14 mouse cellular contexts compared by ENCODE assay signal in the genomic region with DNA sequence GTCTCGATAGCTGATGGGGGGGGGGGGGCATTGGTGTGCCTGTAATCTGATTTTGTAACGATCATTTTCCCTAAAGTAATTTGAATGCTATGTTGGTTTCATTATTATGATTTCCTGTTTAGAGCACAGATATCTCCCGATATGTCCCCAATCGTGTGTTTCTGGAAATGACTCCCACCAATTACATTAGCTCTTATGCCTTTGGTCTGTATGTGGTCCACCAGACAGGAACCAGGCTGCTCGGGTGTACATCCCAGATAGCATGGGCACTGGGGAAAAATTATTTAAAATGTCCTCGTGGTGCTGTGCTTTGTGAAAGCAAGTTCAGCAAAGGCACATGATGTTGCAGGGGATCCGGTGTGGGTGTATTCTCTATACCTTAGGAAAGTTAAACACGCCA.
"Had no signal": no experiment of that assay in that cellular context is flagged by ENCODE, and none has a peak within 500 bp of the region (broad histone marks: within the 10 kb centered on the region; RNA-seq: fewer than 3 reads in every experiment).

No protein-coding gene starts in this region.

- H3K9me3 ChIP-seq: limb, embryonic 13.5 days; liver, embryonic 13.5 days; midbrain, embryonic 13.5 days; stomach, embryonic 15.5 days had no signal

- H3K27me3 ChIP-seq: limb, embryonic 13.5 days; liver, embryonic 13.5 days; midbrain, embryonic 13.5 days; stomach, embryonic 15.5 days had no signal

- H3K4me1 ChIP-seq: midbrain, embryonic 13.5 days; stomach, embryonic 15.5 days had no signal

- DNase-seq: kidney, adult 11 months; kidney, adult 9 months; kidney, postnatal 10 days; kidney, postnatal 4 days; left cerebral cortex, postnatal 4 days; liver, embryonic 13.5 days; lung, adult 18-20 months; right cerebral cortex, postnatal 14 days; thymus, adult 2 months; thymus, postnatal 36 days had no signal

- H3K9ac ChIP-seq: limb, embryonic 13.5 days; liver, embryonic 13.5 days; midbrain, embryonic 13.5 days; stomach, embryonic 15.5 days had no signal

- H3K27ac ChIP-seq: limb, embryonic 13.5 days; midbrain, embryonic 13.5 days had no signal

- H3K4me3 ChIP-seq: layer of hippocampus, adult 2 months; limb, embryonic 13.5 days; liver, embryonic 13.5 days; midbrain, embryonic 13.5 days; stomach, embryonic 15.5 days had no signal

- ATAC-seq: midbrain, embryonic 13.5 days had no signal

- H3K4me2 ChIP-seq: limb, embryonic 13.5 days; midbrain, embryonic 13.5 days; stomach, embryonic 15.5 days had no signal

- H3K36me3 ChIP-seq: limb, embryonic 13.5 days; liver, embryonic 13.5 days; midbrain, embryonic 13.5 days; stomach, embryonic 15.5 days had no signal
